Comparison of ENCODE assay signal across 12 mouse cellular contexts in genomic region chr4:67589976-67590727, GRCm38 (mm10).
DNase-seq lines count a peak whose midpoint lies in the region; ATAC-seq lines count a peak whose summit lies in the region.
"Had no signal": no experiment of that assay in that cellular context is flagged by ENCODE, and none has a peak within 500 bp of the region (broad histone marks: within the 10 kb centered on the region; RNA-seq: fewer than 3 reads in every experiment).

No protein-coding gene starts in this region.

- H3K4me2 ChIP-seq in hindbrain, embryonic 13.5 days: no peak overlapping the region
- H3K4me2 ChIP-seq in hindbrain, embryonic 12.5 days (replicated peaks): no peak overlapping the region
- no peak overlapping the region for H3K4me2 ChIP-seq in hindbrain, embryonic 15.5 days
- H3K4me2 ChIP-seq in midbrain, embryonic 15.5 days: no peak overlapping the region
- H3K4me2 ChIP-seq: heart, embryonic 13.5 days; intestine, embryonic 15.5 days had no signal

- peak; percentile 68 for ATAC-seq in hindbrain, embryonic 13.5 days (ENCODE audit: low FRiP score)
- no peak for ATAC-seq in hindbrain, embryonic 12.5 days (ENCODE audit: low FRiP score)
- ATAC-seq in hindbrain, embryonic 15.5 days (ENCODE audit: low FRiP score, low read depth): peak; percentile 84; the same call in 1 of the 2 replicates
- ATAC-seq in midbrain, embryonic 15.5 days (replicated peaks): peak; percentile 78
- ATAC-seq: intestine, embryonic 15.5 days had no signal

- H3K27ac ChIP-seq in hindbrain, embryonic 13.5 days: peak overlapping the region; percentile 60; the same call in 1 of the 2 replicates
- H3K27ac ChIP-seq in hindbrain, embryonic 12.5 days: no peak overlapping the region
- H3K27ac ChIP-seq in hindbrain, embryonic 15.5 days (replicated peaks): peak overlapping the region; percentile 51
- H3K27ac ChIP-seq in midbrain, embryonic 15.5 days: no peak overlapping the region
- H3K27ac ChIP-seq: heart, embryonic 13.5 days; intestine, embryonic 15.5 days had no signal

- H3K27me3 ChIP-seq in hindbrain, embryonic 13.5 days: no peaks in the 10 kb centered on the region
- no peaks in the 10 kb centered on the region for H3K27me3 ChIP-seq in hindbrain, embryonic 12.5 days
- no peaks in the 10 kb centered on the region for H3K27me3 ChIP-seq in hindbrain, embryonic 15.5 days
- H3K27me3 ChIP-seq in midbrain, embryonic 15.5 days (replicated peaks): no peaks in the 10 kb centered on the region
- H3K27me3 ChIP-seq: heart, embryonic 13.5 days; intestine, embryonic 15.5 days had no signal

- peaks cover 6% of the 10 kb centered on the region for H3K4me1 ChIP-seq in hindbrain, embryonic 13.5 days (replicated peaks)
- H3K4me1 ChIP-seq in hindbrain, embryonic 12.5 days: peaks cover 4% of the 10 kb centered on the region; the same call in 1 of the 2 replicates
- H3K4me1 ChIP-seq in hindbrain, embryonic 15.5 days (replicated peaks): peaks cover 9% of the 10 kb centered on the region
- H3K4me1 ChIP-seq in midbrain, embryonic 15.5 days: peaks cover 6% of the 10 kb centered on the region; the same call in 1 of the 2 replicates
- H3K4me1 ChIP-seq: heart, embryonic 13.5 days; intestine, embryonic 15.5 days had no signal

- H3K9ac ChIP-seq in hindbrain, embryonic 13.5 days: no peak overlapping the region
- no peak overlapping the region for H3K9ac ChIP-seq in hindbrain, embryonic 12.5 days
- H3K9ac ChIP-seq in hindbrain, embryonic 15.5 days: no peak overlapping the region
- no peak overlapping the region for H3K9ac ChIP-seq in midbrain, embryonic 15.5 days
- H3K9ac ChIP-seq: heart, embryonic 13.5 days; intestine, embryonic 15.5 days had no signal

- no peaks in the 10 kb centered on the region for H3K9me3 ChIP-seq in hindbrain, embryonic 13.5 days
- H3K9me3 ChIP-seq in hindbrain, embryonic 12.5 days (replicated peaks): no peaks in the 10 kb centered on the region
- no peaks in the 10 kb centered on the region for H3K9me3 ChIP-seq in hindbrain, embryonic 15.5 days
- H3K9me3 ChIP-seq in midbrain, embryonic 15.5 days: no peaks in the 10 kb centered on the region
- H3K9me3 ChIP-seq: heart, embryonic 13.5 days; intestine, embryonic 15.5 days had no signal

- no peaks in the 10 kb centered on the region for H3K36me3 ChIP-seq in hindbrain, embryonic 13.5 days
- no peaks in the 10 kb centered on the region for H3K36me3 ChIP-seq in hindbrain, embryonic 12.5 days
- no peaks in the 10 kb centered on the region for H3K36me3 ChIP-seq in hindbrain, embryonic 15.5 days
- no peaks in the 10 kb centered on the region for H3K36me3 ChIP-seq in midbrain, embryonic 15.5 days (replicated peaks)
- H3K36me3 ChIP-seq: heart, embryonic 13.5 days; intestine, embryonic 15.5 days had no signal

- peak; percentile 91 for DNase-seq in cerebellum, adult 11 months
- no peak for DNase-seq in ovary, postnatal 36 days (ENCODE audit: low spot score)
- DNase-seq in adrenal gland, postnatal 10 days: no peak
- no peak for DNase-seq in testis, postnatal 10 days (ENCODE audit: low spot score)
- DNase-seq: adrenal gland, postnatal 36 days; lung, postnatal 4 days had no signal

- 46% methylated on average over 7 of the region's 7 CpGs for WGBS in hindbrain, embryonic 13.5 days
- WGBS in hindbrain, embryonic 12.5 days: 51% methylated on average over 7 of the region's 7 CpGs
- 35% methylated on average over 7 of the region's 7 CpGs for whole genome bisulfite sequencing in hindbrain, embryonic 15.5 days
- WGBS in midbrain, embryonic 15.5 days: 40% methylated on average over 7 of the region's 7 CpGs

- no peak overlapping the region for H3K4me3 ChIP-seq in hindbrain, embryonic 13.5 days
- no peak overlapping the region for H3K4me3 ChIP-seq in hindbrain, embryonic 12.5 days
- H3K4me3 ChIP-seq in hindbrain, embryonic 15.5 days: no peak overlapping the region
- no peak overlapping the region for H3K4me3 ChIP-seq in midbrain, embryonic 15.5 days
- H3K4me3 ChIP-seq: heart, embryonic 13.5 days; intestine, embryonic 15.5 days had no signal

Comparison
In these comparisons a context has a peak if more than half of its experiments do, and no peak if none do; other contexts are left out.
1. H3K27ac ChIP-seq: peak in hindbrain, embryonic 13.5 days (single experiment) and hindbrain, embryonic 15.5 days (single experiment); none in hindbrain, embryonic 12.5 days (single experiment) and midbrain, embryonic 15.5 days (single experiment).